Mouse (Mus musculus): ENCODE data around the gene Lypla2. TPM values are rescaled to one million over a fixed set of nuclear protein-coding genes. Genes with fewer than 3 reads are reported as not detected.
A peak's percentile ranks its signal among the peaks of the same experiment; 100 is the strongest.

Lypla2 gene
- polyA plus RNA-seq, 1 experiment from 2014 or later: 94.9 TPM

GRCm38 (mm10) chr4:136004107-136004675, 31.8 kb upstream of the Lypla2 start:
- 86% methylated on average over 5 of the region's 5 CpGs for WGBS
- H3K9ac ChIP-seq (ENCODE audit: low read length): no peak overlapping the region
- H3K4me3 ChIP-seq (replicated peaks; ENCODE audit: low read length): no peak overlapping the region
- no peak for ATAC-seq (ENCODE audit: insufficient read depth, low FRiP score)
- H3K36me3 ChIP-seq (ENCODE audit: control insufficient read depth, insufficient read depth, low read length): peaks cover 25% of the 10 kb centered on the region
- no peaks in the 10 kb centered on the region for H3K27me3 ChIP-seq (ENCODE audit: control insufficient read depth, insufficient read depth, low read length)
- no peaks in the 10 kb centered on the region for H3K4me1 ChIP-seq (ENCODE audit: control insufficient read depth, insufficient read depth, low read length)
- H3K9me3 ChIP-seq (replicated peaks; ENCODE audit: control insufficient read depth, low read length): no peaks in the 10 kb centered on the region
- H3K27ac ChIP-seq (ENCODE audit: low read length): no peak overlapping the region
- H3K4me2 ChIP-seq (ENCODE audit: low read depth, low read length): no peak overlapping the region

- Histone ChIP-seq H3K27ac (ENCODE audit: low read length) (no peak overlapping the region), H3K4me1 (ENCODE audit: control insufficient read depth, insufficient read depth, low read length) (no peaks in the 10 kb centered on the region), H3K9ac (ENCODE audit: low read length) (no peak overlapping the region), H3K9me3 (replicated peaks; ENCODE audit: control insufficient read depth, low read length) (peaks cover 3% of the 10 kb centered on the region; the same call in 1 of the 2 replicates), H3K36me3 (ENCODE audit: control insufficient read depth, insufficient read depth, low read length) (no peaks in the 10 kb centered on the region), H3K4me2 (ENCODE audit: low read depth, low read length) (no peak overlapping the region), H3K27me3 (ENCODE audit: control insufficient read depth, insufficient read depth, low read length) (no peaks in the 10 kb centered on the region), H3K4me3 (replicated peaks; ENCODE audit: low read length) (no peak overlapping the region)
- ATAC-seq (ENCODE audit: insufficient read depth, low FRiP score): no peak
- WGBS: 81% methylated on average over 4 of the region's 4 CpGs
Measured at GRCm38 (mm10) chr4:135995118-135995517, 22.7 kb upstream of the Lypla2 start.

- H3K4me1 ChIP-seq (ENCODE audit: control insufficient read depth, insufficient read depth, low read length): no peaks in the 10 kb centered on the region
- no peaks in the 10 kb centered on the region for H3K27me3 ChIP-seq (ENCODE audit: control insufficient read depth, insufficient read depth, low read length)
- H3K9ac ChIP-seq (ENCODE audit: low read length): no peak overlapping the region
- peaks cover 3% of the 10 kb centered on the region; the same call in 1 of the 2 replicates for H3K9me3 ChIP-seq (replicated peaks; ENCODE audit: control insufficient read depth, low read length)
- no peak overlapping the region for H3K4me3 ChIP-seq (replicated peaks; ENCODE audit: low read length)
- H3K4me2 ChIP-seq (ENCODE audit: low read depth, low read length): no peak overlapping the region
- H3K27ac ChIP-seq (ENCODE audit: low read length): no peak overlapping the region
- no peak for ATAC-seq (ENCODE audit: insufficient read depth, low FRiP score)
- H3K36me3 ChIP-seq (ENCODE audit: control insufficient read depth, insufficient read depth, low read length): no peaks in the 10 kb centered on the region
- 96% methylated on average over 6 of the region's 6 CpGs for WGBS
Measured at GRCm38 (mm10) chr4:135993941-135994340, 21.5 kb upstream of the Lypla2 start.

GRCm38 (mm10) chr4:135987714-135988113, 15.3 kb upstream of the Lypla2 start:
- WGBS: 69% methylated on average over 9 of the region's 9 CpGs
- Histone ChIP-seq H3K9me3 (replicated peaks; ENCODE audit: control insufficient read depth, low read length) (no peaks in the 10 kb centered on the region), H3K27ac (ENCODE audit: low read length) (peak overlapping the region; percentile 92), H3K4me1 (ENCODE audit: control insufficient read depth, insufficient read depth, low read length) (peaks cover 7% of the 10 kb centered on the region), H3K4me3 (replicated peaks; ENCODE audit: low read length) (peak overlapping the region; percentile 80), H3K27me3 (ENCODE audit: control insufficient read depth, insufficient read depth, low read length) (no peaks in the 10 kb centered on the region), H3K9ac (ENCODE audit: low read length) (peak overlapping the region; percentile 96), H3K36me3 (ENCODE audit: control insufficient read depth, insufficient read depth, low read length) (0 out of 2 replicates have a peak, but pooled peaks cover 4% of the 10 kb centered on the region), H3K4me2 (ENCODE audit: low read depth, low read length) (peak overlapping the region; percentile 74)
- no peak for ATAC-seq (ENCODE audit: insufficient read depth, low FRiP score)

GRCm38 (mm10) chr4:135986943-135987710, 14.7 kb upstream of the Lypla2 start, which contains the start of gene Pithd1:
TSS of gene Pithd1 (minus strand) at chr4:135987264.
- peak within 1 kb of the TSS; percentile 80 for H3K4me3 ChIP-seq (replicated peaks; ENCODE audit: low read length)
- peak within 1 kb of the TSS; percentile 74 for H3K4me2 ChIP-seq (ENCODE audit: low read depth, low read length)
- H3K4me1 ChIP-seq (ENCODE audit: control insufficient read depth, insufficient read depth, low read length): peaks cover 7% of the 10 kb centered on the region
- WGBS: under 1% methylated on average over 81 of the region's 81 CpGs
- peak within 1 kb of the TSS; percentile 96 for H3K9ac ChIP-seq (ENCODE audit: low read length)
- no peaks in the 10 kb centered on the region for H3K27me3 ChIP-seq (ENCODE audit: control insufficient read depth, insufficient read depth, low read length)
- H3K9me3 ChIP-seq (replicated peaks; ENCODE audit: control insufficient read depth, low read length): no peaks in the 10 kb centered on the region
- H3K36me3 ChIP-seq (ENCODE audit: control insufficient read depth, insufficient read depth, low read length): 0 out of 2 replicates have a peak, but pooled peaks cover 4% of the 10 kb centered on the region
- H3K27ac ChIP-seq (ENCODE audit: low read length): peak within 1 kb of the TSS; percentile 92
- ATAC-seq (ENCODE audit: insufficient read depth, low FRiP score): peak; percentile 91

GRCm38 (mm10) chr4:135986301-135986942, 14.0 kb upstream of the Lypla2 start:
- H3K9me3 ChIP-seq (replicated peaks; ENCODE audit: control insufficient read depth, low read length): no peaks in the 10 kb centered on the region
- no peak for ATAC-seq (ENCODE audit: insufficient read depth, low FRiP score)
- peaks cover 7% of the 10 kb centered on the region for H3K4me1 ChIP-seq (ENCODE audit: control insufficient read depth, insufficient read depth, low read length)
- H3K27ac ChIP-seq (ENCODE audit: low read length): peak overlapping the region; percentile 92; the same call in 1 of the 2 replicates
- H3K9ac ChIP-seq (ENCODE audit: low read length): peak overlapping the region; percentile 96
- no peaks in the 10 kb centered on the region for H3K27me3 ChIP-seq (ENCODE audit: control insufficient read depth, insufficient read depth, low read length)
- peak overlapping the region; percentile 80 for H3K4me3 ChIP-seq (replicated peaks; ENCODE audit: low read length)
- 0 out of 2 replicates have a peak, but pooled peaks cover 4% of the 10 kb centered on the region for H3K36me3 ChIP-seq (ENCODE audit: control insufficient read depth, insufficient read depth, low read length)
- H3K4me2 ChIP-seq (ENCODE audit: low read depth, low read length): peak overlapping the region; percentile 74
- 7% methylated on average over 23 of the region's 23 CpGs for WGBS

- 0 out of 2 replicates have a peak overlapping the region, but pooled peaks have one; percentile 96 for H3K9ac ChIP-seq (ENCODE audit: low read length)
- ATAC-seq (ENCODE audit: insufficient read depth, low FRiP score): no peak
Measured at GRCm38 (mm10) chr4:135985769-135986168, 13.3 kb upstream of the Lypla2 start.

GRCm38 (mm10) chr4:135985193-135985592, 12.8 kb upstream of the Lypla2 start:
- 90% methylated on average over 5 of the region's 5 CpGs for WGBS
- ATAC-seq (ENCODE audit: insufficient read depth, low FRiP score): no peak
- H3K9me3 ChIP-seq (replicated peaks; ENCODE audit: control insufficient read depth, low read length): no peaks in the 10 kb centered on the region
- no peaks in the 10 kb centered on the region for H3K27me3 ChIP-seq (ENCODE audit: control insufficient read depth, insufficient read depth, low read length)
- H3K4me3 ChIP-seq (replicated peaks; ENCODE audit: low read length): no peak overlapping the region
- H3K36me3 ChIP-seq (ENCODE audit: control insufficient read depth, insufficient read depth, low read length): 0 out of 2 replicates have a peak, but pooled peaks cover 4% of the 10 kb centered on the region
- no peak overlapping the region for H3K4me2 ChIP-seq (ENCODE audit: low read depth, low read length)
- no peak overlapping the region for H3K27ac ChIP-seq (ENCODE audit: low read length)
- H3K9ac ChIP-seq (ENCODE audit: low read length): no peak overlapping the region
- peaks cover 7% of the 10 kb centered on the region for H3K4me1 ChIP-seq (ENCODE audit: control insufficient read depth, insufficient read depth, low read length)

More at GRCm38 (mm10) chr4:135985769-135986168, 13.3 kb upstream of the Lypla2 start:
- WGBS: 83% methylated on average over 7 of the region's 7 CpGs
- peak overlapping the region; percentile 74 for H3K4me2 ChIP-seq (ENCODE audit: low read depth, low read length)
- no peak overlapping the region for H3K27ac ChIP-seq (ENCODE audit: low read length)
- H3K36me3 ChIP-seq (ENCODE audit: control insufficient read depth, insufficient read depth, low read length): 0 out of 2 replicates have a peak, but pooled peaks cover 4% of the 10 kb centered on the region
- no peaks in the 10 kb centered on the region for H3K27me3 ChIP-seq (ENCODE audit: control insufficient read depth, insufficient read depth, low read length)
- H3K9me3 ChIP-seq (replicated peaks; ENCODE audit: control insufficient read depth, low read length): no peaks in the 10 kb centered on the region
- peaks cover 7% of the 10 kb centered on the region for H3K4me1 ChIP-seq (ENCODE audit: control insufficient read depth, insufficient read depth, low read length)
- peak overlapping the region; percentile 80 for H3K4me3 ChIP-seq (replicated peaks; ENCODE audit: low read length)

Measured in stomach, embryonic 16.5 days (tissue).